Mouse (Mus musculus) adrenal gland, adult 8-10 months (tissue): ENCODE data around the gene Wnk4. TPM values are rescaled to one million over a fixed set of nuclear protein-coding genes. Genes with fewer than 3 reads are reported as not detected.

Experiments used
- DNase-seq: peaks from one replicate; pipeline ENCODE4 v3.0.0; 2022
- total RNA-seq, 4 experiments: library from RNA; stranded (reverse); gene quantifications; 2 replicates each; pipeline ENCODE4 v1.2.4; 2022

Gene Wnk4
- total RNA-seq, 4 experiments from 2014 or later, result 2.8 to 6.7 (median 4.9) TPM

DNA sequence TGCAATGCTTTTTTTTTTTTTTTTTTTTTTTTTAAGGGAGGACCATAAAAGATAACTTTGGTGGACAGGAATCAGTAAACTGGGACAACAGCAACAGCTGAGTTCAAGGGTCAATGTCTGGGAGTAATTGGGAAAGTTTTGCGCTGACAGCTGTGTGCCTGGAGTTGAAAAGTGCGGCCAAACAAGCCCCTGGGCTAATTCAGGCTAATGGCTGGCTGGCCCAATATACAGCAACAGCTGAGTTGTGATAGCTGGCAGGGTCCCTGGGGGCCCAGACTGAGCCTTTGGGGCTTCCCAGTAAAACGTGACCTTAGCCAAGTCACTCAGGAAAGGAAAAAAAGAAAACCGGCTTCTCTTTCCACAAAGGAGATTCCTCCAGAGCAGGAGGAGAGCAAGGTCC, 15.3 kb upstream of the Wnk4 start:
- no peak for DNase-seq

DNA sequence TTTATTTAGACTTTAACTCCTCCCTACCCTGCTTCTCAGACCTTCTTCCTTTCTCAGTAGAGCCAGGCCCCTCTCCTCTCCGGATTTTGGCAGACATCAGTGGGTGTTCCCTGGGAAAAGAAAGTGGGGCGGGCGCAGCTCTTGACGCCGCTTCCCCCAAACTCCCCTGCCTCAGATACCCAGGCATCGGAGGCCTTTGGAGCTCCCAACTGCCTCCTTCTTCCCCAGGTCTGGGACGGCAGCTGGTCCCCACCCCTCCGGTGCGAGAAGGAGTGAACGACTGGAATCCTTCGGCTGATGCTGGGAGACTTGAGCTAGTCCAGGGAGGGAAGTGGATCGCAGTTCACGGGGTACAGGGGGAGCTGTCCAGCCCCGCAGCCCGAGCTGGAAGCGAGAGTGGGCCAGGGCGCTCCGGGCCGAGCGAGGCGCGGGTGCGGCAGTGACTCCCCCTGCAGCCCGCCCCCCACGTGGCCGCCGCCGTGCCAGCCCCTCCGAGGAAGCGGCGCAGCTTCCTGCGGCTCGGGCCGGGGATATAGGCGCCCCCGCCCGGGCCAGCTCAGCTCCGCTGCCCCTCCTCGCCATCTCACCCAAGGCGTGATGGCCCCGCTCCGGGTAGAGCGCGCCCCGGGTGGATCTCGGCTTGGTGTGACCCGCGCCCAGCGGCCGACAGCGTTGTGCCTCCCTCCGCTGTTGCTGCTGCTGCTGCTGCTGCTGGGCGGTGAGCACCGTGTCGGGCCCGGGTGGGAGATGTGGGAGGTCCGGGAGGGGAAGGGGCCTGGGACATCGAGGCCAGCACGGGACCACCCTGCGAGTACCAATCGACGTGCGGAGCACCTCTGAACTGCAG, 14.3 kb upstream of the Wnk4 start, which contains the start of gene Ramp2:
Ramp2 (plus strand) TSS at position 174 of the 847 bp plus-strand sequence.
- DNase-seq, result no peak

DNA sequence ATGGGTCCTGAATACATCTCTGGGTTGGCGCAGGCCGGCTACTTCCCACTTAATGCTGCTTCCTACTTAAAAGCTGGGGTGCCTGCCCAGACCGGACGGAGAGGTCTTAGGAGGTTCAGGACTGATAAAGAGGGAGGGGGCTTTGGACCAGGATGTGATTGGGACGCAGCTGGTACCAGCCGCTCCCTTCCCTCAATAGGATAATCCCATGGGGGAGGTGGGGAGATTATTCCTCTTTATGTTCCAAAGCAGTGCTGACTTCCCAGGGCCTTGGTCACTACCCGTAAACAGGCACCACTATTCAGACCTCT, 13.7 kb upstream of the Wnk4 start:
- DNase-seq, result no peak

DNA sequence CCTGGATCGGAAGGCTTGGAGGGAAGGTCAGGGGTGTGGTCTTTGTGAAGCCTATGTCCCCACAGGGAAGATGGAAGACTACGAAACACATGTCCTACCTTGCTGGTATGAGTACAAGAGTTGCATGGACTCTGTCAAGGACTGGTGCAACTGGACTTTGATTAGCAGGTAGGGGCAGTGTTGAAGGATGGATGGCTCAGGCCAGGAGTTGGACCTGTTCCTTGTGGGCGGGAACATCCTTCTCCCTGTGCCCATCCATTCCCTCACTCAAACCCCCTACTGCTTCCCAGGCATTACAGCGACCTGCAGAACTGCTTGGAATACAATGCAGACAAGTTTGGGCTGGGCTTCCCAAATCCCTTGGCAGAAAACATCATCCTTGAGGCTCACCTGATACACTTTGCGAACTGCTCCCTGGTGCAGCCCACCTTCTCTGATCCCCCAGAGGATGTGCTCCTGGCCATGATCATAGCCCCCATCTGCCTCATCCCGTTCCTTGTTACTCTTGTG, 12.8 kb upstream of the Wnk4 start:
- no peak for DNase-seq

DNA sequence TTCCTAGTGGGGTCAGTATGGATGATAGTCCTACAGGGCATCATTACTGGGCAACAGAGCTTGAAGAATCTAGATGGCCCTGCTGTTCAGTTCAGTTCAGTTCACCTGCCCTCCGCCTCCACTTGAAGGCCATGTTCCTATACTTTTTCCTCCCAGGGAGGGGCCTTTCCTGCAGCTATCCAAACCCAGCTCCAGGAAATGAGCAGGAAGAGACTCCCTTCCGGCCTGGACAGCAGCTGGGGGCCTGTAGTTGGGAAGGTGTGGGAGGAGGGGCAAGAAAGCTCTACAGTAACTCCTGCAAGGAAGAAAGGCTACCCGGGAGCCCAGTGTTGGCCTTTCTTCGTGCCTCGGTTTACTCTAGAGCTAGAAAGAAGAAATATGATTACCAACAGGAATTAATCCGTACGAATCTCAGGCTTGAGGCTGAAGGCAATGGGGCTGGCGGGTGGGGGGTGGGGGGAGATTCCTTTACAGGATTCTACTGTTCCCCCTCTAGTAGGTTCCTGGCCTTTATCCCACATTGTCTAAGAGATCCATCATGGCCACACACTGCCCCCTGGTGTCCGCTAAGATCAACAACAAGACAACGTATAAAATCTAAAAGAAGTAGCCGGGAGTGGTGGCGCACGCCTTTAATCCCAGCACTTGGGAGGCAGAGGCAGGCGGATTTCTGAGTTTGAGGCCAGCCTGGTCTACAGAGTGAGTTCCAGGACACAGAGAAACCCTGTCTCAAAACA, 11.9 kb upstream of the Wnk4 start:
- DNase-seq, result no peak

DNA sequence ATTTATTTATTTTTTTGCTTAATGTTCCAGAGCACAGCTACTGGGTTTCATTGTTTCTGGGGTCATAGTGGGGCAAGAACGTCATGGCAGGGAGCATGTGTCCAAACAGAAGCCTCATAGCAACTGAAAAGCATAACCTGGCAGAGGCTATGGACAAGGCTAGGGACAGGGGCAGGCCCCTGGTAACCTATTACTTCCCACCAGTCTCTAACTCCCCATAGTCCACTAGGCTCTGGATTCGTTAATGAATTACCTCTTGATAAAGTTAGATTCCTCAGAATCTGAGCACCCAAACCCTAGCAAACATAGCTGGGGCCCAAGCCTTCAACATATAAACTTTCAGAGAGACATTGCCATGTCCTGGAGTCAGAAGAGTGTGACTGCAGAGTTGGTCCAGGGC, 9.3 kb upstream of the Wnk4 start:
- DNase-seq, result no peak

DNA sequence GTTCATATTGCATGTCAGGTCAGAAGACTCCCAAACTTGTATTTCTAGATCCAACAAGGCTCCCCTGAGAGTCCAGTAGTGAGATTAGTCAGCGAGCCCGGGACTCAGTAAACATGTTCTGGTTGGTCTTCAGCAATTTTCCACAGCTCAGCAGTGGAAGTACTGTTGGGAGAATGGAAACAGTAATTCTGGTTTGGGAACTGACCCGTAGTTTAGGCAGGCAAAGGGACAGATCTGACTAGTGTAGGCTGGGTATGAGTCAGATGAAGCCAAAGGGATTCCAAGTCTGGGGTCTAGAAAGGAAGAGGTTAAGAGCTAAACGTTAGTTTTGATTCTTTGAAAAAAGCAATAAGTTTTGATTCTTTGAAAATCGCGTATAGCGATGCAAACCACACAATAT, 7.4 kb upstream of the Wnk4 start:
- DNase-seq, result no peak

DNA sequence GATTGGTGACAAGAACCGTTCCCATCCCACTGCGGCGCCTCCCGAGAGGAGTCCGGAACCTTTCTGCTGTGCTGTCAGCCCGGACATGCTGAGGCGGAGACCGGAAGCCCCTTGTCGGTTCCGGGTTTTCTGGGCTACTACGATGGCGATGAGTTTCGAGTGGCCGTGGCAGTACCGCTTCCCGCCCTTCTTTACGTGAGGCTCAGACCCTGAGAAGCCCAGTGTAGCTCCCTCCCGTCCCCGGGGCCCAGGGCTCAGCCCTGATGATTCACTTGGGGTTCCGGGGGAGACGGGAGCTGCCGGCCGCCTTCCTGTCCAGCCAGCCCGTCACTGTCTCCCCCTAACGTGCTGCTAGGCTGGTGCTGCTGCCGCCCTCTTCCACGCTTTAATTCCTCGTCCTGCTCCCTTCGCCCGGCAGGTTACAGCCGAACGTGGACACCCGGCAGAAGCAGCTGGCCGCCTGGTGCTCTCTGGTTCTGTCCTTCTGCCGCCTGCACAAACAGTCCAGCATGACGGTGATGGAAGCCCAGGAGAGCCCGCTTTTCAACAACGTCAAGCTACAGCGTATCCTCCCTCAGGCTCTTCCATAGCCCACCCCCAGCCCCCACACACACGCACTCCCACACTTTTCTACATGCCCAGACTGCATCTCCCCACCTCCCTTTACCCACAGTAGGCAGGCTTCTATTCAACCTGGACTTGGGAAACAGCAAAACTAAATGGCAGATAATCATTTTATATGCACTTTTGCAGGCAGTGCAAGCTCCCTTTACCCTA, 6.6 kb upstream of the Wnk4 start, which contains the start of gene Vps25:
Vps25 (plus strand) TSS at position 95 of the 777 bp plus-strand sequence.
- peak; percentile 77 for DNase-seq

DNA sequence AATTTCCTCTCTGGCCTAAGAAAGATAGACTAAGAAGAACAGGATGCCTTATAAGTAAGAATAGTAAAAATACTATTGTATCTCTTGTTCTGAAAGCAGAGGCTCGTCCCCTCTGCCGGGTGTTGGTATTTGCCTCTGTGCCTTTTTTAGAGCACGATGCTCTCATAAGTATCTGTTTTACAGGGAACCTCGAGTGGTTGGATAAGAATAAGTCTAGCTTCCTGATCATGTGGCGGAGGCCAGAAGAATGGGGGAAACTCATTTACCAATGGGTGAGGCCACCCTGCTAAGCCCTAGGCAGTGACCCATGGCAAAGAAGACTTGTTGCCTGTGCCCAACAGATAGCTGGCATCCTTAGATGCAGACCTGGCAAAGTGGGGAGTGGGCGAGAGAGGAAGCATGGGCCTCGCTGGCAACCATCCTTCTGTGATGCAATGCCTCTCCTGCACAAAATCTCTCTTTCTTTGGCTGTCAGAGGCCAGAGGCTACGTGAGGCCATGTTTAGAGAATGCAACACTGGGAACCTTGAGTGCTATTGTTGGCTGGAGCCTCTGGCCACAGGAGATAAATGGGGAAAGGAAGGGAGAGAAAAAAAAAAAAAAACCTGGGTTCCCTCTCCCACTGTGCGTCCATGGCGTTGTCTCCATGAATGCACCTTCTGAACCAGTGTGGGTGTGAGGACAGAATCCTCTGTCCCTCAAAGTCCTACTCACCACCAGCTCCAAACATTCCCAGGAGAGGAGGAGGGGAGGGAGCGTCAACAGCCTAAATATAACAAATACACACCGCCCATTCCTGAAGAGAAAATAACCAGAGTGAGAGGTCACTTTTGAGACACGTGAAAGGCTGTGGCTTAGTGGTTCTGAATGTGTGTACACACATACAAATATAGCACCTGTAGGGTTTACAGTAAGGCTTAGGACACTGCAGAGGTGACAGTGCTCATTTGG, 4.3 kb upstream of the Wnk4 start:
- DNase-seq, result no peak

DNA sequence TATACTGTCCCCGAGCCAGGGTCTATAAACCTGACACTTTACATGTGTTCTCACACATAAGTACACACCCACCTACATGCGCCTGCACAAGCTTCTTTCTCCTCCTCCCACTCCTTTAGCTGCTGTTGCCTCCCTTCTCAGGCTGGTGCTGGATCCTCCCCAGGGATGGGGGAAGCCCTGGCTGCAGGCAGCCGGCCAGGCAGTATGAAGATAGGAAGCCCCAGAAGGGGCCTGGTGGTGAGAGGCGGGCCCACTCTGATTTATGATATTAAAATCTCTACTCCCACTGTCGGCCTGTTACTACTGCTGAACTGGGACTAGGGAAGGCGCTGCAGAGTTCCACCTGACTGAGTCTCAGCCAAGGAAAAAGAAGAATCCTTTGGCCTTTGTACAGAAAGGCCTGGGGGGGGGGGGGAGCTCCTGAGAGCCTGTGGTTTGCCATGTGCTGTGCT, 1.1 kb upstream of the Wnk4 start:
- DNase-seq, result no peak

DNA sequence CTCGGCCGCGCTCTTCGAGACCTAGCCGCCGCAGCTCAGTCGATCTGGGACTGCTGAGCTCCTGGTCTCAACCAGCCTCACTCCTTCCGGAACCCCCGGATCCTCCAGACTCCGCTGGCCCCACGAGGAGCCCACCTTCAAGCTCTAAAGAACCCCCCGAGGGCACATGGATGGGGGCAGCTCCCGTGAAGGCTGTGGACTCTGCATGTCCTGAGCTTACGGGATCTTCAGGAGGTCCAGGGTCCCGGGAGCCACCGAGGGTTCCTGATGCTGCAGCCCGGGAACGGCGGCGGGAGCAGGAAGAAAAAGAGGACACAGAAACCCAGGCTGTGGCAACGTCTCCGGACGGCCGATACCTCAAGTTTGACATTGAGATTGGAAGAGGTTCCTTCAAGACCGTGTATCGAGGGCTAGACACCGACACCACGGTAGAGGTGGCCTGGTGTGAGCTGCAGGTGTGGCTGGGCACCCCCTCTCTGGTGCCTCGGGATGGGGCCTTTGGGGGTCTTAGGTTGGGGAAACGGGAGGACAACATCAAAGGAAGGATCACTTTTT, 536 bp downstream of the Wnk4 start:
- no peak for DNase-seq

DNA sequence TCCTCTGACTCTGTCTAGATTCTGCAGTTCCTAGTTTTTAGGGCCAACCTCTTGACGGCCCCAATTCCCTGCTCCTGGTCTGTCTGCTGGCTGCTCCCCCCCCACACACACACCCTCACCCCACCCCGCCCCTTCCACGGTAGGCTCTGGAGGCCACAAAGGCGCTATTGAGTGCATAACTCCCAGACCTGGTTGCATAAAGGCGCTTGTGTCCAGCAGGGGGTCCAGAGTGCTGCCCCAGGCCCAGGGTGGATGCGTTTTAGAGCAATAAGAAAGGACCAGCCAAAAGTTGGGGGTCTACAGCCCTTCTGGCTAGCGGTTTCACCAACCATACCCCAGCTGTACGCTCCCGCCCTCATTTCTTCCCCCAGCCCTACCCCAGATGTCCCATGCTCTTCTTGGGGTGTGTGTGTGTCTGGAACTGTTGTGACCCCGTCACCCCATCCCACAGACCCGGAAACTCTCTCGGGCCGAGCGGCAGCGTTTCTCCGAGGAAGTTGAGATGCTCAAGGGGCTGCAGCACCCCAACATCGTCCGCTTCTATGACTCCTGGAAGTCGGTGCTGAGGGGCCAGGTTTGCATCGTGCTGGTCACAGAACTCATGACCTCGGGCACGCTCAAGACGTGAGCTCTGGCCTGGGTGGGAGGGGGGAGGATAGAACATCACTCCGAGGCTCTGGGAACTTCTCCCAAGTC, 2.1 kb downstream of the Wnk4 start:
- no peak for DNase-seq

DNA sequence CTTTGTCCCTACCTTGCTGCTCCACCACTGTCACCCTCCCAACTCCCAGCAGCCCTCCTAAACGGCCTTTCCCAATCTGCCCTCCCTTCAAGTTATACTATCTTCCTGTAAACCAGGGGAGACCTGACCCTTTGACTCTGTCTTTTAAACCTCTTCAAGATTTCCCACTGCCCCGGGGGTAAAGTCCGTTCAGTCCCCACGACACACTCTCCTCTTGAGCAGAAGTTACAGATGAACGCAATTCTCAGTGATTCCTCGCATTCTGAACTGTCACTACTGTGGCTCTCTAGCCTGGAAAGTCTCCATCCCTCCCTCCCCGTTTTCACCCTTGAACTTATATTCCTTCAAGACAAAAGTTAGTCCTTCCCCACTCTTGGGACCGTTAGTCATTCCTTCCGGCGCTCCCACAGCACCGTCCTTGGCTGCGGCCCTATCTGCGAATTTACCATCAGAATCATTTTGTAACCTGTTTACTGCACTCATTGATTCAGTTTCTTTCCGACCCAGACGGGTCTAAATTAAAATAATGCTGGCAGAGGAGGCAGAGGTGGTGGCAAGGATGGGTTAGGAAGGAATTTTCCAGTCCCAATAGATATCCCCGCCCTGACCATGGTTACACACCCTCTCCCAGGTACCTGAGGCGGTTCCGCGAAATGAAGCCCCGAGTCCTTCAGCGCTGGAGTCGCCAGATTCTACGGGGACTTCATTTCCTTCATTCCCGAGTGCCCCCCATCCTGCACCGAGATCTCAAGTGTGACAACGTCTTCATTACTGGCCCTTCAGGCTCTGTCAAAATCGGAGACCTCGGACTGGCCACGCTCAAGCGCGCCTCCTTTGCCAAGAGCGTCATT, 3.0 kb downstream of the Wnk4 start:
- DNase-seq, result no peak

DNA sequence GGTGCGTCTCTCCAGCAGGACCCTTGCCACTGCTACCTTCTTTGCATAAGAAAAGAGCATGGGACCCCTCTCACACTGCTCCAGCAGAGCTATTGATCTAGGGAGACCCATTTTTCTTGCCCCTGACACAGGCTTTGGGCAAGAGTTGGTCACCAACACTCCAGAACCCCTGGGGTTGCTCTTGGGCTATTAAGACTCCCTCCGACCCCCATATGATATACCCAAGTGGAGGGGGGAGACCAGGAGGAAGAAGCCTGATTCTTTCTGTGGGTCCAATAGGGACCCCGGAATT, 3.6 kb downstream of the Wnk4 start:
- DNase-seq, result no peak

DNA sequence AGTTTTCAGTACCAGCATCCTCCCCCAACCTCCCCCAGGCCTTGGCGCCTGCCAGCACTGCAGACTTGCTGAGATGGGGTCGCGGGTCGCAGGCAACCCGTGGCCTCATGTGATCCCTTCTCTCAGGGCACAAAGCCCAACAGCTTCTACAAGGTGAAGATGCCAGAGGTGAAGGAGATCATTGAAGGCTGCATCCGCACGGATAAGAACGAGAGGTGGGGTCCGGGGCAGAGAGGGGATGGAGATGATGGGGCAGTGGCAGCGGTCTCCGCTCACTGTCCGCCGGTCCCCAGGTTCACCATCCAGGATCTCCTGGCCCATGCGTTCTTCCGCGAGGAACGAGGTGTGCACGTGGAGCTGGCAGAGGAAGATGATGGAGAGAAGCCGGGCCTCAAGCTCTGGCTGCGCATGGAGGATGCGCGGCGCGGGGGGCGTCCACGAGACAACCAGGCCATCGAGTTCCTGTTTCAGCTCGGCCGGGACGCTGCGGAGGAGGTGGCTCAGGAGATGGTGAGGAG, 4.6 kb downstream of the Wnk4 start:
- DNase-seq, result no peak

DNA sequence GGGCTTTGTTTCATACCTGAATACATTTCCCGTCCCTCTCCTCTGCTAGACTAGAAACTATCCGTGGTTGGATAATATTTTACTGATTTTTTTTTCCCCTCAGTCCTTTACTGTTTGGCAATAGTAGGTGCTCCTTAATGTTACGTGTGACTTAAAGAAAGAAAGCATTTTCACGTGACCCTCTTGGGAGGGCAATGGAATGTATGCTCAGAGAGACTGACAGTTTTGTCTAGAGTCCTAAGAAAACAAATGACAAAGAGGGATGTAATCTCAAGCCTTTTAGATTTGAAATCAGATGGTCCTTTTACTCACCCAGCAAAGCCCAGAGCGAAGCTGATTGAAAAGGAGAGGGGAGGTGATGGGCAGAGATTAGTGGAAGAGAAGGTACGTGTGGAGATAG, 5.5 kb downstream of the Wnk4 start:
- DNase-seq, result no peak

DNA sequence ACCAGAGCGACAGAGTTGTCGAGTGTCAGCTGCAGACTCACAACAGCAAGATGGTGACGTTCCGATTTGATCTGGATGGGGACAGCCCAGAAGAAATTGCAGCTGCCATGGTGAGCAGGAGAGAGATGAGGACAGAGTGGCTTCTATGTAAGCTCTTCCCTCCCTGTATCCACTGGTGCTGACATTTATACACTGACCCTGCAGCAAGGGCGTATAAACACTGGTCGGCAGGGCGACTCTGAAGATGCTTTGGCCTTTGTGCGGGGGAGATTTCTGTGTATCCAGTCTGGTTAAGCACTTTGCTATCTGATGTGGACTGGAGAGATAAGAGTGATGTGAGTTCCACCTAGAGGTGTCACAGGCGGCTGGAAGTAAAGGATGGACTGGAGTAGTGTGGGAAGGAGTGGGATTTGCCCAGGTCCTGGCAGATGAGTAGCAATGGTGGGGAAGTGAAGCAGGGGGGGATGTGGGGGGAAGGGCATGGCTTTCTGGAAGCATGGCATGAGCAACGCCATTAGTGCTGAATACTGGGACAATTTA, 9.3 kb downstream of the Wnk4 start:
- DNase-seq, result no peak

DNA sequence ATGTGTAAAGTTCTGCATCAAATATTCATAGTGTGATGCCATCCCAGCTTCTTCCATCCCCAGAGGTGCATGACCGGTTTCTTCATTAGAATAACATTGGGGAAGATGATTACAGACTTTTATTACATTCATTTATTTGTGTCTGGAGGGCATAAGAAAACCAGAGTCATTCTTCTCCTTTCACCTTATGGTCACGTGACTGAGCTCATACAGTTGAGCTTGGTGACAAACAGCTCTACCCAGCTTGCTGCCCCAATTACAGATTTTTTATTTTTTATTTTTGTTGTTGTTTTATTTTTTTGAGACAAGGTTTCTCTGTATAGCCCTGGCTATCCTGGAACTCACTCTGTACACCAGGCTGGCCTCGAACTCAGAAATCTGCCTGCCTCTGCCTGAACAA, 12.1 kb downstream of the Wnk4 start:
- no peak for DNase-seq

DNA sequence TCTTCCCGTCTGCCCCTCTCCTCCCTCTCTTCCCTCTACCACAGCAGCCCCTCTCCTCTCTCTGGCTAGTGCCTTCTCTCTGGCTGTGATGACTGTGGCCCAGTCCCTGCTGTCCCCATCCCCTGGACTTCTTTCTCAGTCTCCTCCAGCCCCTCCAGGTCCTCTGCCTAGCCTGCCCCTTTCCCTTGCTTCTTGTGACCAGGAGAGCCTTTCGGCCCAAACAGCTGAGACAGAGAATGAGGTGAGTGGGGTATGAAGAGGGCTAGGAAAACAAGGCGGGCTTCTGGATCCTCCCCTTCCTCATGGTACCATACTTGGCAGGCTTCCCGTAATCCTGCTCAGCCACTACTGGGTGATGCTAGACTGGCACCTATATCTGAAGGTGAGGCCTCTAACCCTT, 14.9 kb downstream of the Wnk4 start:
- no peak for DNase-seq
